Mouse (Mus musculus) heart, embryonic 10.5 days (tissue): Measurements from ENCODE around the gene Gltp. TPM values are rescaled to one million over a fixed set of nuclear protein-coding genes. Genes with fewer than 3 reads are reported as not detected.

Experiments
- DNase-seq: peaks from one replicate; pipeline ENCODE4 v3.0.0-alpha.2; 2017; ENCODE audit warnings: low spot score
- H3K27ac ChIP-seq: fragments of 300-500 bp; sonication (generic); 2 replicates; pipeline ENCODE4 v1.5.1; 2016; ENCODE audit warnings: mild to moderate bottlenecking
- H3K27me3 ChIP-seq: fragments of 300-500 bp; sonication (generic); 2 replicates; pipeline ENCODE4 v1.6.1; 2016; ENCODE audit warnings: mild to moderate bottlenecking; ENCODE audit not compliant: poor library complexity, insufficient read depth, severe bottlenecking
- H3K36me3 ChIP-seq: fragments of 300-500 bp; sonication (generic); 2 replicates; pipeline ENCODE4 v1.6.1; 2016; ENCODE audit warnings: mild to moderate bottlenecking, moderate library complexity
- H3K4me1 ChIP-seq: fragments of 300-500 bp; sonication (generic); 2 replicates; pipeline ENCODE4 v1.6.1; 2016; ENCODE audit warnings: mild to moderate bottlenecking
- H3K4me3 ChIP-seq: fragments of 300-500 bp; sonication (generic); 2 replicates; pipeline ENCODE4 v1.5.1; 2016; ENCODE audit warnings: mild to moderate bottlenecking, moderate library complexity
- H3K9me3 ChIP-seq: fragments of 300-500 bp; sonication (generic); 2 replicates; pipeline ENCODE4 v1.6.1; 2016; ENCODE audit warnings: mild to moderate bottlenecking, moderate library complexity
- WGBS: fragments of 180-500 bp; shearing (Covaris S2); methylation state at CpG from one replicate; pipeline ENCODE4 v1.1.7; 2016; 5-methylcytosine and 5-hydroxymethylcytosine counted together
- polyA plus RNA-seq: library from polyadenylated mRNA; unstranded; fragments of >200 nt; fragmentation: Nextera tagmentation; extraction: Ambion mirVana; gene quantifications from 2 replicates; pipeline ENCODE4 v1.2.1, GENCODE M21; 2016

Gene Gltp
- polyA plus RNA-seq, 1 experiment from 2014 or later: 71.8 TPM

DNA sequence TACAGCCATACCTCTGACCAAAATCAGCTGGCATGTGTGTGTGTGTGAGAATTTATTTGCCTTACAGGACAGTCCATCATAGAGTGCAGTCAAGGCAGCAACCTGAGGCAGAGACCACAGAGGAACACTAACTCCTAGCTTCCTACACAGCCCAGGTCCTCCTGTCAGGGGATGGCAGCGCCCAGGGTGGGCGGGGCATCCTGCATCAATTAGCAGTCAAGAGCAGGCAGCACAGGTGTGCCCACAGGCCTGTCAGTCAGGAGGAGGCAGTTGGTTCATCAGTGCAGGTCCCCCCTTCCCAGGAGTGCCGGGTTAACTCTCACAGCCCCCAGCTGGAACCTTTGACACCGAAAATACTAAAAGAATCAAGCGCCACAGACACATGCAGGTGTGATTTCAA, 21.8 kb downstream of the Gltp start:
- peaks cover 11% of the 10 kb centered on the region for H3K4me1 ChIP-seq
- H3K27ac ChIP-seq: no peak overlapping the region
- 85% methylated on average over 5 of the region's 5 CpGs for WGBS
- H3K4me3 ChIP-seq: no peak overlapping the region
- H3K9me3 ChIP-seq: no peaks in the 10 kb centered on the region
- peaks cover 18% of the 10 kb centered on the region for H3K36me3 ChIP-seq
- peaks cover 20% of the 10 kb centered on the region for H3K27me3 ChIP-seq
- no peak for DNase-seq

- Histone ChIP-seq H3K36me3 (0 out of 2 replicates have a peak, but pooled peaks cover 4% of the 10 kb centered on the region), H3K4me3 (peak overlapping the region; percentile 48), H3K4me1 (peaks cover 7% of the 10 kb centered on the region; the same call in 1 of the 2 replicates), H3K27me3 (peaks cover 19% of the 10 kb centered on the region; the same call in 1 of the 2 replicates), H3K27ac (0 out of 2 replicates have a peak overlapping the region, but pooled peaks have one; percentile 17), H3K9me3 (no peaks in the 10 kb centered on the region)
- DNase-seq: peak; percentile 99
- 3% methylated on average over 36 of the region's 36 CpGs for WGBS
Observed at GRCm38 (mm10) chr5:114667228-114667856, 23.4 kb downstream of the Gltp start.

- Histone ChIP-seq H3K36me3 (0 out of 2 replicates have a peak, but pooled peaks cover 4% of the 10 kb centered on the region), H3K4me1 (peaks cover 7% of the 10 kb centered on the region; the same call in 1 of the 2 replicates), H3K4me3 (no peak overlapping the region), H3K27me3 (peaks cover 19% of the 10 kb centered on the region; the same call in 1 of the 2 replicates), H3K27ac (no peak overlapping the region), H3K9me3 (no peaks in the 10 kb centered on the region)
- 65% methylated on average over 1 of the region's 1 CpGs for WGBS
- DNase-seq: no peak
Observed at GRCm38 (mm10) chr5:114666659-114667058, 24.1 kb downstream of the Gltp start.

DNA sequence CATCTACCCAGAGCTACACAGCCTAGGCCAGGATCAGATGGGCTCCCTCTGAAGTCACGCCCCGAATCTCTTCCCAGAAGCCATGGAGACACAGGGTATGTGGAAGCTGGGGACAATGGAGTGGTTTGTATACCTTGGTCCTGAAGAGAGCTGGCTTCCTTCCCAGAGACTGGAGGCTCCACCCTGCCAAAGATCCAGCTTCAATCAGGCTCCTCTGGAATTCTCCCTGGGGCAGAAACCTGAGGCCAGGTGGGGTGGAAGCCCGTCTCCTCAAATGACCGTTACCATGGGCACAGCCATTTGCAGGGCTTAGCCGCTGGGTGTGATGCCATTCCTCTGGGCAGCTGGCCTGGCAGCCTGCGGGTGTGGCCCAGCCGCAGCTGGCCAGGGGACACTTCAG, 26.0 kb downstream of the Gltp start:
- DNase-seq: no peak

DNA sequence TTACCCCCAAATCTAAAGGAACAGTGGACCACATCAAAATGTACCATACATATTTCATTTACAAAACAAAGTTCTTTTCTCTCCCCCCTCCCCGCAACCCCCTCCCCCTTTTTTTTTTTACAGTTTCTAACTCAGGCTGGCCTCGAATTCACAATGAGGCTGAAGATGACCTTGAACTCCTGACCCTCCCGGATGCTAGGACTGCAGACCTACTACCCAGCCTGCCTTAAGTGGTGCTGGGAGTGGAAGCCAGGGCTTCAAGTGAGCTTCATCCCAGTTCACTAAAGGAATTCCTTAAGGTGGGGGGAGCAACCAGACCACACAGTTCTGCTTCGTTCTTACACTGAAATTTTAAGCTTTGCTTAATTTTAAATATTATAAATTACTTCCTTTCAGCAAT, 26.6 kb downstream of the Gltp start:
- WGBS: 70% methylated on average over 4 of the region's 4 CpGs
- H3K36me3 ChIP-seq: no peaks in the 10 kb centered on the region
- no peak overlapping the region for H3K27ac ChIP-seq
- DNase-seq: no peak
- H3K27me3 ChIP-seq: peaks cover 36% of the 10 kb centered on the region
- no peaks in the 10 kb centered on the region for H3K9me3 ChIP-seq
- no peak overlapping the region for H3K4me3 ChIP-seq
- H3K4me1 ChIP-seq: peaks cover 7% of the 10 kb centered on the region; the same call in 1 of the 2 replicates

More for the DNA sequence above, 26.0 kb downstream of the Gltp start:
- WGBS: 76% methylated on average over 7 of the region's 7 CpGs
- Histone ChIP-seq H3K4me3 (no peak overlapping the region), H3K9me3 (no peaks in the 10 kb centered on the region), H3K36me3 (no peaks in the 10 kb centered on the region), H3K27ac (peak overlapping the region; percentile 47; the same call in 1 of the 2 replicates), H3K4me1 (peaks cover 7% of the 10 kb centered on the region; the same call in 1 of the 2 replicates), H3K27me3 (peaks cover 30% of the 10 kb centered on the region)

DNA sequence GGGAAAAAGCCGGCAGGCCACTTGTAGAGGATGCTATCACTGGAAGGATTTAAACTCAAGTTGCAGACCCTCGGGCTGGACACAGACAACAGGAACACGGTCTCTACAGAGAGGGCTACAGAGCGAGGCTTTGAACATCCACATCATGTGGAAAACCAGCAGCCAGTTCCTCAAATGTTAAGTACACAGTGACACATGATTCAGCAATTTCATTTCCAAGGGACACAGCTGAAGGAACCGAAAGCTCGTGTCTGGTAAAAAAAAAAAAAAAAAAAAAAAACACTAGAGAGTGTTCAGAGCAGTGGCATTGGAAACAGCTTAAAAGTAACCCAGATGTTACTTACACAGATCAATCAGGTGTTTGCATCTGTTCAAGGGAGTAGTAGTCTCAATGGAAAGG, 29.8 kb downstream of the Gltp start:
- no peaks in the 10 kb centered on the region for H3K36me3 ChIP-seq
- no peaks in the 10 kb centered on the region for H3K9me3 ChIP-seq
- WGBS: 66% methylated on average over 6 of the region's 6 CpGs
- peaks cover 12% of the 10 kb centered on the region for H3K4me1 ChIP-seq
- DNase-seq: no peak
- H3K27me3 ChIP-seq: peaks cover 55% of the 10 kb centered on the region
- H3K4me3 ChIP-seq: no peak overlapping the region
- H3K27ac ChIP-seq: no peak overlapping the region

DNA sequence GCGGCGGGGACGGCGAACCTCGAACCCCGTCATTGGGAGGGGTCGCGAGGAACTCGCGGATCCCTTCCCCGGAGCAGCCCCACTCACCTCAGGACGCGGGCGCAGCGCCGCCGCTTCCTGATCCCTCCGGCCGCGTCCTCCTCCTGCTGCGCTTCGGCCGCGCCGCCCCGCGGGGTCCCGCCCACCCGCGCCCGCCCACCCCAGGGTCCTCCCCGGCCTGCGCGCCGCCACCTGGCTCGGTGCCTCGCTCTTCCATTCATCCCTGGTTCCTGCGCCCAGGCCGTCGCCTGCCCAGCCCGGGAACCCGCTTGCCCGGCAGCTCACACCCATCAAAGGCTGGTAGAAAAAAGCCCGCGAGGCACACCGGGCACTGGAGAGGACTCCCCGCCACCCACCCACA, 32.5 kb downstream of the Gltp start, which contains the start of gene Trpv4:
Gene Trpv4 (minus strand): TSS at position 167 of the 400 bp plus-strand sequence.
- Histone ChIP-seq H3K4me3 (peak within 1 kb of the TSS; percentile 69), H3K27ac (peak within 1 kb of the TSS; percentile 42; the same call in 1 of the 2 replicates), H3K27me3 (peaks cover 76% of the 10 kb centered on the region), H3K9me3 (no peaks in the 10 kb centered on the region), H3K4me1 (peaks cover 12% of the 10 kb centered on the region), H3K36me3 (no peaks in the 10 kb centered on the region)
- 1% methylated on average over 41 of the region's 47 CpGs for WGBS
- DNase-seq: no peak

- Histone ChIP-seq H3K4me1 (peaks cover 12% of the 10 kb centered on the region), H3K27ac (no peak overlapping the region), H3K9me3 (no peaks in the 10 kb centered on the region), H3K27me3 (peaks cover 84% of the 10 kb centered on the region), H3K36me3 (no peaks in the 10 kb centered on the region), H3K4me3 (peak overlapping the region; percentile 69)
- DNase-seq: no peak
- WGBS: 34% methylated on average over 10 of the region's 10 CpGs
Observed at GRCm38 (mm10) chr5:114657426-114657825, 33.4 kb downstream of the Gltp start.

- no peaks in the 10 kb centered on the region for H3K9me3 ChIP-seq
- no peak for DNase-seq
- peaks cover 93% of the 10 kb centered on the region for H3K27me3 ChIP-seq
- H3K4me3 ChIP-seq: no peak overlapping the region
- no peaks in the 10 kb centered on the region for H3K36me3 ChIP-seq
- WGBS: 78% methylated on average over 7 of the region's 7 CpGs
- peaks cover 21% of the 10 kb centered on the region for H3K4me1 ChIP-seq
- no peak overlapping the region for H3K27ac ChIP-seq
Observed at GRCm38 (mm10) chr5:114656305-114656704, 34.5 kb downstream of the Gltp start.

- Histone ChIP-seq H3K27me3 (peaks cover 97% of the 10 kb centered on the region), H3K4me3 (no peak overlapping the region), H3K27ac (no peak overlapping the region), H3K9me3 (no peaks in the 10 kb centered on the region), H3K4me1 (peaks cover 26% of the 10 kb centered on the region), H3K36me3 (no peaks in the 10 kb centered on the region)
- DNase-seq: no peak
- 85% methylated on average over 5 of the region's 5 CpGs for WGBS
Observed at GRCm38 (mm10) chr5:114655721-114656120, 35.1 kb downstream of the Gltp start.

- Histone ChIP-seq H3K27me3 (peaks cover 97% of the 10 kb centered on the region), H3K4me3 (no peak overlapping the region), H3K36me3 (no peaks in the 10 kb centered on the region), H3K4me1 (peaks cover 39% of the 10 kb centered on the region), H3K27ac (no peak overlapping the region; the same call in 1 of the 2 replicates), H3K9me3 (no peaks in the 10 kb centered on the region)
- DNase-seq: no peak
- 63% methylated on average over 15 of the region's 15 CpGs for WGBS
Observed at GRCm38 (mm10) chr5:114653656-114654437, 36.9 kb downstream of the Gltp start.

- WGBS: 15% methylated on average over 3 of the region's 3 CpGs
- Histone ChIP-seq H3K27me3 (peaks cover 83% of the 10 kb centered on the region), H3K36me3 (no peaks in the 10 kb centered on the region), H3K9me3 (no peaks in the 10 kb centered on the region), H3K27ac (peak overlapping the region; percentile 32; the same call in 1 of the 2 replicates), H3K4me3 (no peak overlapping the region), H3K4me1 (peaks cover 50% of the 10 kb centered on the region)
- no peak for DNase-seq
Observed at GRCm38 (mm10) chr5:114651449-114651848, 39.3 kb downstream of the Gltp start.

DNA sequence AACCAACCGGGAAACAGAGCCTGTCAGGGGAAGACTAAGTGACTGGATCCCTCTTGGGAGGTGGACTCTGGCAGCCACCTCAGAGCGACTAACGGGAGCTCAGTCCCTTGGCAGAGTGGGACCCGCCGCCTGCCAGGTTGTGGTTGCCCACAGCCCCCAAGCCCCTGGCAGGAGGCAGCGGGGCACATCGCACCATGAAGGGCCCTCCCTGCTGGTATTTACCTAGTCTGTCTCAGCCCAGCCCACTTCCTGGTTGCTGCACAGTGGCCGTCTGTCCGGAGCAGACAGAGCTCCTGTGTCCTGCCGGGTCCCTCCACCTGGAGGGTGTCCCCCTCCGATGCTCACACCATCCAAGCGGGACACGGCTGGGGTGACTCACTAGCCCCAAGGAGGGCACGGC, 39.8 kb downstream of the Gltp start:
- H3K9me3 ChIP-seq: no peaks in the 10 kb centered on the region
- 32% methylated on average over 14 of the region's 14 CpGs for WGBS
- DNase-seq: no peak
- no peaks in the 10 kb centered on the region for H3K36me3 ChIP-seq
- no peak overlapping the region for H3K4me3 ChIP-seq
- H3K27ac ChIP-seq: peak overlapping the region; percentile 32; the same call in 1 of the 2 replicates
- peaks cover 50% of the 10 kb centered on the region for H3K4me1 ChIP-seq
- H3K27me3 ChIP-seq: peaks cover 79% of the 10 kb centered on the region
